Mouse (Mus musculus): ENCODE measurements around the gene Nolc1. TPM values are rescaled to one million over a fixed set of nuclear protein-coding genes. Genes with fewer than 3 reads are reported as not detected.

Gene Nolc1
- 44.7 TPM for polyA plus RNA-seq (2015; fragmentation: Illumina TruSeq; extraction: RNeasy Lipid Tissue Mini Kit (QIAGEN cat#74804); ENCODE audit: insufficient read depth, low replicate concordance)

DNA sequence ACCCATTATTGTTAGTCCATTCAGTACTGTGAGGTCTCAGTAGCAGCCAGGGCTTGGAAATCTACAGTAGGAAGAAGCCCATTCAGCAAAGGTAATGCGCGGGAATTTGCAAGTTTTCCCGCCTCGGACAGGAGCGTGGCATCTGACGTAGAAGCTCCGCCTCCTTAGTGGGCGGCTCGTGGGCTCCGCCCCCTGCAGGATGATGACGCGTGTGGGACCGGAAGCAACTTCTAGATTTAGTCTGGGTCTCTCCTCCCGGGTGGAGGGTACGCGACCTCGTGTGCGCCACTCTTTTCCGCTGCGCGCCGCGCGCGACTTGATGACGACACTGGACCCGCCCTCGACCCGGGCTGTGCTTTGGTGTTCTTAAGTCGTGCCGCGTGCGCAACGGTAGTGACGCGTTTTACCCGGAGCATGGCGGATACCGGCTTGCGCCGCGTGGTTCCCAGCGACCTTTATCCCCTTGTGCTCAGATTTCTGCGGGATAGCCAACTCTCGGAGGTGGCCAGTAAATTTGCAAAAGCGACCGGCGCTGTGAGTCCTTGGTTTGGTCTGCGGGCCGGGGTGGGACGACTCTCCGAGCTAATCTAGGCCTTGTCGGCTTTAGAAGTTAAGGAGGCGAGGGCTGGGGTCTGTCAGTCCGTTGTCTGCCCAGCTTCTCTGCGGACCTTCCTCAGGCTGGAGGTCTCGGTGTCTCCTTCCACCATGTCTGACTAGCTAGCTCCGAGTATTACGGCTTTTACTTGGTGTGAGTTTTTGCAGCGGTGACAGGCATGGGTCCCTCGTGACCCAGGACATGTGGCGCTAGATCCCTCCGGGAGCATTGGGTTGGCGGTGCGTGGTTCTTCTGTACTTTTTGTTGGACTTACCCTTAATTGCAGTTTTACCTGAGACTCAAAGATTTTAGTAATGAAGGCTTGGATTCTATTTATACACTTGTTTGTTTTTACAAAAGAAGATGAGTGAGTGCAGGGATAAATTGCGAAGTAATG lies at the start of gene Nolc1:
Nolc1 (plus strand) TSS at position 248 of the 992 bp plus-strand sequence.

GRCm38 (mm10) chr19:46044271-46044992 lies 31.2 kb upstream of the Nolc1 start, which contains the start of gene Pprc1:
Gene Pprc1, plus strand, starts transcription at chr19:46044886.

GRCm38 (mm10) chr19:46044993-46045695 lies 30.5 kb upstream of the Nolc1 start, which contains the start of gene Ldb1:
Gene Ldb1, minus strand, starts transcription at chr19:46045214.

DNA sequence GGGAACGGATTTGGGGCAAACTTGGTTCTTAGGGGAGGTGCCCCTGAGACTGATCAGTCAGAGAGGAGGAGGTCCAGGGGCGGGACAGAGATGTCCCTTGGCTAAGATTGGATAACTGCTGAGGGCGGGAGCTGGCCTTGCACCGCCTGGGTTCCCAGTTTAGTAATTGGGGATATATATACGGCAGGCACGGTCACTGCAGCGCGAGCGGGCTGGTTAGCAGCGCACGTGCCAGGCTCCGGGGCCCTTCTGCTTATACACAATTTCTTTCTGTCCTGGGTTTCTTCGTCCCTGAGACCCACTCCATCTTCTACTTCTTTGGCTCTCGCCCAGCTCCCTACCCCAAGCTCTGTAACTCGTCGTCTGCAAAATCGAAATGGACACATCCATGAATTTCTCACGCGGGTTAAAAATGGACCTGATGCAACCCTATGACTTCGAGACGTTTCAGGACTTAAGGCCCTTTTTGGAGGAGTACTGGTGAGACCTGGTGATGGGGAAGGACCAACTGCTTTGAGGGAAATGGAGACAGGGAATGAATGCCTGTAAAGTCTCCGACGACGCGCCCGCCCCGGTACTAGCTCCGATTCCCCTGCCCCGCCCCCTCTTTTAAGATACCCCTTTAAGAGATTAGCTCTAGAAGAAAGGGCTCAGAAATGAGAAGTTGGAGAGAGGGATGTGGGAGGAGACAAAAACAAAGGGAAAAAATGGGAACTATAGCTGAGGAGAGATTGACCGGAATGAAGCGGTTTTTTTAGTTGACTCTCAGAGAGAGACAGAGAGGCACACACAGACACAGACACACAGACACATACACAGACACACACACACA lies 56.2 kb downstream of the Nolc1 start, which contains the start of gene Elovl3:
Elovl3 (plus strand) TSS at position 204 of the 832 bp plus-strand sequence.

Other genes with a start within 250 kb of the Nolc1 start
- gene Armh3, start 77.4 kb upstream of the Nolc1 start, polyA plus RNA-seq (2015; fragmentation: Illumina TruSeq; extraction: RNeasy Lipid Tissue Mini Kit (QIAGEN cat#74804); ENCODE audit: insufficient read depth, low replicate concordance), result 13.0 TPM
- gene Hps6, start 72.4 kb upstream of the Nolc1 start, polyA plus RNA-seq (2015; fragmentation: Illumina TruSeq; extraction: RNeasy Lipid Tissue Mini Kit (QIAGEN cat#74804); ENCODE audit: insufficient read depth, low replicate concordance), result 2.4 TPM
- gene Pprc1, start 31.0 kb upstream of the Nolc1 start, polyA plus RNA-seq (2015; fragmentation: Illumina TruSeq; extraction: RNeasy Lipid Tissue Mini Kit (QIAGEN cat#74804); ENCODE audit: insufficient read depth, low replicate concordance), result 43.4 TPM
- gene Ldb1, start 30.6 kb upstream of the Nolc1 start, polyA plus RNA-seq (2015; fragmentation: Illumina TruSeq; extraction: RNeasy Lipid Tissue Mini Kit (QIAGEN cat#74804); ENCODE audit: insufficient read depth, low replicate concordance), result 122 TPM
- not detected for gene Elovl3, start 56.0 kb downstream of the Nolc1 start, polyA plus RNA-seq (2015; fragmentation: Illumina TruSeq; extraction: RNeasy Lipid Tissue Mini Kit (QIAGEN cat#74804); ENCODE audit: insufficient read depth, low replicate concordance)
- gene Pitx3, start 72.5 kb downstream of the Nolc1 start, polyA plus RNA-seq (2015; fragmentation: Illumina TruSeq; extraction: RNeasy Lipid Tissue Mini Kit (QIAGEN cat#74804); ENCODE audit: insufficient read depth, low replicate concordance), result not detected
- 39.1 TPM for gene Gbf1, start 76.6 kb downstream of the Nolc1 start, polyA plus RNA-seq (2015; fragmentation: Illumina TruSeq; extraction: RNeasy Lipid Tissue Mini Kit (QIAGEN cat#74804); ENCODE audit: insufficient read depth, low replicate concordance)
- 42.9 TPM for gene Nfkb2, start 228.5 kb downstream of the Nolc1 start, polyA plus RNA-seq (2015; fragmentation: Illumina TruSeq; extraction: RNeasy Lipid Tissue Mini Kit (QIAGEN cat#74804); ENCODE audit: insufficient read depth, low replicate concordance)

Measured in spleen, adult 10 weeks (tissue).